Mouse (Mus musculus): ENCODE results near the gene Hist1h2bk.
"Not testable (repeated sequence)": the region's sequence is repeated elsewhere in the genome, so short reads cannot be mapped to it uniquely, and the experiment has no call there.

The Hist1h2bk gene

DNA sequence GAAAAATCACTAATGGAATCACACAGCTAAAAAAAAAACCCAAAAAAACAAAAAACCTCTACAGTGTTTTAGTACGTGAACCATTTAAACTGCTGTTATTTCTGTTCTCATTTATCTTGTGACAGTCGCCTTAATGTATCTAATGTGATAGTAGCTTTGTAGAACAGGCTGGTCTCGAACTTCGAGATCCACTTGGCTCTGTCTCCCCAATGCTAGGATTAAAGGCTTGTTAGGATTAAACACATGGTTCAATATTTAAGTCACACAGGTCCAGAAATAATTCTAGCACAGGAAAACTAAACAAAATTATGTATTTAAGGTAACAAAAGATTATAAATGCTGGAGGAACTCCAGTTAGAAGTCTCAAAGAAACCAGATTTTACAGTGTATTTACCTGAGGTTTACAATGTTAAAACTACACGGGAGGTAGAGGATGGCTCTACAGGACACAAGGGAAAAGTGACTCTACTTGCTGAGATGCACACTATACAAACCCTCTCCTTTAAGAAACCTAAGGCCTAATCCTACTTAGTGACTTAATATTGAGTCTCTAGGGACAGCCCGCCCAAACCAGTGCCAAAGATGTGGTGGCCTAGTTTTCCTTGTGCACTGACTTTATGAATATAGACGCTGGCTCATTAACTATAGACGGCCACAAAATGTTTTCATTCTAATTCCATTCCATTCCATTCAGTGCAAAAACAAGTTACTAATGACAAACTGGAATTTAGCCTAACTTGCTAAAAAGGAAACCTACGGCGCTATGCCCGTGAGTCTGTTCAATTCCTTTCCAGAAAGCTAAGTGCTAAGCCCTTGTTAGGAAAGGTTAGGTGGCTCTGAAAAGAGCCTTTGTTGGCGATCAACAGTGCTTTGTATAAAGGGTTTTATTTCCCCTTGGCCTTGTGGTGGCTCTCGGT is 6.2 kb downstream of the Hist1h2bk start:
- DNase-seq = no peak

DNA sequence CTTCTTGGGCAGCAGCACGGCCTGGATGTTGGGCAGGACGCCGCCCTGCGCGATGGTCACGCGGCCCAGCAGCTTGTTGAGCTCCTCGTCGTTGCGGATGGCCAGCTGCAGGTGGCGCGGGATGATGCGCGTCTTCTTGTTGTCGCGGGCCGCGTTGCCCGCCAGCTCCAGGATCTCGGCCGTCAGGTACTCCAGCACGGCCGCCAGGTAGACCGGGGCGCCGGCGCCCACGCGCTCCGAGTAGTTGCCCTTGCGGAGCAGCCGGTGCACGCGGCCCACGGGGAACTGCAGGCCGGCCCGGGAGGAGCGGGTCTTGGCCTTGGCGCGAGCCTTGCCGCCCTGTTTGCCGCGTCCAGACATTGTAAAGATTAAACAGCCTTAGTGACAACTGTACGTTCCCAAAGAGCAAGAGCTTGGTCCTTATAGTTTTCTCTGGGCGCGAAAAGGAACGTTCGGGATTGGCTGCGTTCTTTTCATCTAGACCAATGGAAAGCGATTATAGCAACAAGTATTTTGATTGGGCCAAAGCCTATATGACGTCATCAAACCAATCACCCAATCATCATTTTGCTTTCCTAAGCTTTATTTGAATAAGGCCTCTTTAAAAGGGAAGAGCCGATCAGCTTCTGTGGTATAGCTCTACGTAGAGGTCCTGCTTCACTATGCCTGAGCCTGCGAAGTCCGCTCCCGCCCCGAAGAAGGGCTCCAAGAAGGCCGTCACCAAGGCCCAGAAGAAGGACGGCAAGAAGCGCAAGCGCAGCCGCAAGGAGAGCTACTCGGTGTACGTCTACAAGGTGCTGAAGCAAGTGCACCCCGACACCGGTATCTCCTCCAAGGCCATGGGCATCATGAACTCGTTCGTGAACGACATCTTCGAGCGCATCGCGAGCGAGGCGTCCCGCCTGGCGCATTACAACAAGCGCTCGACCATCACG is 7.2 kb downstream of the Hist1h2bk start, which contains the start of the genes Hist1h2ag and Hist1h2bj:
TSS of gene Hist1h2ag (minus strand) at position 377 of the 935 bp plus-strand sequence.
TSS of gene Hist1h2bj (plus strand) at position 647 of the 935 bp plus-strand sequence.
- peak; percentile 100 for DNase-seq

DNA sequence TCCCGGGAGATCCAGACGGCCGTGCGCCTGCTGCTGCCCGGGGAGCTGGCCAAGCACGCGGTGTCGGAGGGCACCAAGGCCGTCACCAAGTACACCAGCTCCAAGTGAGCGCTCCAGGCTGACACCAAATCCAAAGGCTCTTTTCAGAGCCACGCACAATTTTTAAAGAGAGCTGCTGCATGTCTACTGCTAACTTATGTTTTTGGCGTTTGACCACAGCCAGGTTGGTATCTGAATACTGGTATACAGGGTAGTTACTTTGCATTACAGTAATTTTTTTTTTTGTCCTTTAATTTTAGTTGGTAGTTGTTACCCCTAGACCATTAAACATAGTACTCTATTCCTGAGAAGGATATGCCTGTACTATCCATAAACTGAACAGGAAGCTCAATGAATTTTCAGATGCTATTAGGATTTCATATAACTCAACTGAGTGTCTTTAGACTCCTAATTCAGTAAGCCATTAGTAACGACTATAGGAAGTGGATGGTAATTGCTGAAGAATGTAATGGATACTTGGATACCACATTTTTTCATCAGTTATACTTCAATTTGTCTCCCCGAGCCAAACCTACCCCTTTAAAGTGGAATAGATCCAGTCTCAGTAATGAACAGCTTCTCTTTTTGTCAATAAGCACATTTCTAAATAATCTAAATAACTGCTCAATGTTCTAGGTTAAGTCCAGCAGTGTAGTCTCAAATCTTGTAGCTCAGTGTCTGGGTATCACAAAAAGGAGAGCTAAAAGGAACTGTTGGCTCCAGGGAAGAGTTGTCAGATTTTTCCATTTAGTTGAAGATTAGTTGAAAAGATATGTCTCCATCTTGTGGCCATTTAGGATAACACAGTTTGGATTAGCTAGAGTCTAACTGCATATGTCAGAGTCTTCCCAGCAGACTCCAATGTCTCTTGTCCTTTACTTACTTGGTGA is 8.1 kb downstream of the Hist1h2bk start:
- no peak for DNase-seq

DNA sequence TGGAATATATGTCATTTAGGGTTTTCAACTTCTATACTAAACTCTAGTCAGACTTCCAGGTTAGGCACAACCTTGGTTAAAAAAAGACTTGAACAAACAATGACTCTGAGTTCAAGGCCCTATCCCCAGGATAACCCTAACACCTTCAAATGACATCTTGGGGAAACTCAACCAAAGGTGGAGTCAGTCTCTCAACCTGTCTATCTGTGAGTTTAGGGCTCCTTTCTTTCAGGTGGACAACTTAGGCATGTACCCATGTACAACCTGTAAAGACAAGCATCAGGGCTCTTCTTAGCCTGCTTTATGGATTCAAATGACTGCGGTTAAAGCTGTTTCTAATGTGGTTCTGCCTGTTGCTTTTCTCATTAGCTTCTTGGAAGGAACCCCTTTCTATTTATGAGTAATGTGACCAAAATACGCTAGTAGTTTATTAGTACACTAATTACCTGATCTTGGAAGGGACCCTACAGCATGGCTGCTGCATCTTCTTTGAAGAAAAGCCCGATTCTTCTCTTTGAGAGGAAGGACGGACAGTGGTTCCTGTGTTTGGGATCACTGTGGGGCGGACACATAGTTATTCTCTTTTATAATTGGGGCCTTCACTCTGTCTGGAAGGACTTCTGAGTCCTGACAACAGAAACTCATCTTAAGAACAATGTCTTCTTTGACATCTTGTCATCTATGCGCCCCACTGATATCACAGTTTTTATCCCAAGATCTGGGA is 8.9 kb downstream of the Hist1h2bk start:
- DNase-seq = no peak

DNA sequence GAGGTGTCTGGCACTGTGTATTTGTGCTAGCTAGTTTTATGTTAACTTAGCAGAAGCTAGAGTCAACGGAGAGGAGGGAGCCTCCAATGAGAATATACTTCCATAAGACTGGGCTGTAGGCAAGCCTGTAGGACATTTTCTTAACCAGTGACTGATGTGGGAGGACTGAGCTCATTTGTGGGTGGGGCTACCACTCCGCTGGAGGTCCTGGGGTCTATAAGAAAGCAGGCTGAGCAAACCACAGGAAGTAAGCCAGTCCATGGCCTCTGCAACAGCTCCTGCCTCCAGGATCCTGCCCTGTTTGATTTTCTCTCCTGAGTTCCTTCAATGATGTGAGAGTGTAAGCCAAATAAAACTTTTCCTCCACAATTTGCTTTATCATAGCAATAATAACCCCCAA is 9.6 kb downstream of the Hist1h2bk start:
- no peak for DNase-seq

DNA sequence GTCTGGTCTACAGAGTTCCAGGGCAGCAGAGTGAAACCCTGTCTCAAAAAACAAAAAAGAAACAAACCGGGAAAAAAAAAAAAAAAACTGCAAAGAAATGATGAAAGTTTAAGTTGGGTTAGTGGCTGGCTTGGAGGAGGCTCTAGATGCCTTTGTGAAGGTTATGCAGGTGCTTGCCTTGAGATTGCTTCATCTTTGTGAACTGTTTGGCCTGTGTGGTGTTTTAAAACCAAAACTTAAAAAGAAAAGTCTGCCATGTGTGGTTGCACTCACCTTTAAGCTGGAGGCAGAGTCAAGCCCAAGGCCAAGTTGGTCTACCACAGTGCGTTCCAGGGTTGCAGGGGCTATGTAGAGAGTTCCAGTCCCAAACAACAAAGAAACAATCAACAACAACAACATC is 13.4 kb downstream of the Hist1h2bk start:
- DNase-seq = no peak

DNA sequence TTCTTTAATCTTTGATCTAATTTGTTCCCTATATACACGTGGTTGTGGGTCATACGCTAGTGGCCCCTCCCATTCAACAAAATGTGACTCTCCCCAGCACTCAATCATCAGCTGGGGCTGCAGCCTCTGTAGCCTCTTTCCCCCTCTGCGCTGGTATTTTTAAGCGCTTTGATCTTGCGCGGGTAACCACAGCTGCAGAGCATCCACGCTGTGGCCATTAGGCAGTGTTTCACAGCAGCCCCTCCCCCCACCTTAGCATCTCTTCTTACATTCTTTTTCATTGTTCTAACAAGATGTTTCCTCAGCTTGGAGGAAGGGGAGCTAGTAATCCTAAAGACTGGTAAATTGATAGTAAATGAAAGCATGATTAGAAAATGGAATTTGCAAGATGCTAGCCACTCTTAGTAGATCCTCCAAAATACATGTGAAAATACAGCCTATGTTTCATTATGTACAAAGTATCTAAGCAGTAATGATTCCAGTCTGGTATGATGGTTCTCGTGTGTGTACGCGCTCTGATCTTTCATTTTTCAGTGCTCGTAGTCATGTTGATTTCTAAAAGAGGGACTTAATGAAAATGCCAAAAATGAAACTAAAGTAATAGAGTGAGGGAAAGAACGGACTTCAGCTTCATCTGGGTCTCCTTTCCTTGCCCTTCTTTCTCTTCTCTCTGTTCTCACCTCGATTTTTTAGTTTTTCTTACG is 14.2 kb downstream of the Hist1h2bk start:
- peak; percentile 88 for DNase-seq

DNA sequence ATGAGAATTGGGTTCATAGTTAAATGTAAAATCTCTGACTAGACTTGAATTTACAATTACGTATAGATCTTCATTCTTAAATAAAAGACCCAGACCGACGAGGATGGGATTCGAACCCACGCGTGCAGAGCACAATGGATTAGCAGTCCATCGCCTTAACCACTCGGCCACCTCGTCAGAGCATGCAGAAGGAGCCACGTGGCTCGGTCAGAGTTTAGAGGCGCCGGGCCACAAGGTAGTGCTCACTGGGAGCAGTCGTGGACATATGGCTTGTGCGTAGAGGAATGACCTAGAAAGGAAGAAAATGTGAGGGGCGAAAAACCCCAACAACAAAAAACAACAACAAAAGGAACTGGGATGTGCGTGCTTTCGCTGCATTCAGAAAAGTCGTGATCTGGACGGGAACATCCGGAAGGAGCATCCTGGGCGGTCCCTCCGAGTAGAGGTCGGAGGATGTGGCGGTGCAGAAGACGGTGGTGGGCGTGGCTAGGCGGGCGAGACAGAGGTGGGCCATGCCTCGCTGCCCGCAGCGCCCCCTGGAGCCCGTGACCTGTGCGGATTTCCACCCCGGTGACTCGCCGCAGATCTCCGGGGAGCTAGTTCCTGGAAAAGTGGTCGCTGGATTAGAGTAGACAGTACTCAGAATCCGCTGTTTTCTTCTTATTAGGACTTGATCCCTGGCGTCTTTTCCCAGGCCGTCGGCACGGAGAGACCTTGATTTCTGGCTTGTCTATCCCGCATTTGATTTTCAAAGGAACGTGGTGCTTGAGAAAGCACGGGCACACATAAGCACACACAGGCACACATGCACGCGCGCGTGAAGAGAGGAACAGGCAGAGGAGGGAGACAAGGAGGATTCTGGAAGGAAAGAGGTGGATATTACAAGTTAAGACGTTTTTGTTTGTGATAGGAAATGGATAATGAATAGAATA is 15.2 kb downstream of the Hist1h2bk start:
- DNase-seq = peak; percentile 99

DNA sequence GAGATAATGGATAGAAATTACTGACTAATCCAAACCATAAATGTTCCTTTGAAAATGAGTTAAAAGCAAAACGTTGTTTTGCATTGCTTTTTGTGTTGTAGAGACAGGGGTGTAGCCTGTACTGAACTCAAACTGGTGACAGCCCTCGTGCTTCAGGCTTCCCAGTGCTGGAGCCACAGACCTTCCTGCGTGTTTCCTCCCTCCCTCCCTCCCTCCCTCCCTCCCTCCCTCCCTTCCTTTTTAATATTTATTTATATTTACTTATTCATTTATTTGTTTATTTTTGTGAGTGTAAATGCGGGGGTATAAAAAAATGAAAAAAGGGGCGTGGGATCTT is 15.8 kb downstream of the Hist1h2bk start:
- DNase-seq = no peak

DNA sequence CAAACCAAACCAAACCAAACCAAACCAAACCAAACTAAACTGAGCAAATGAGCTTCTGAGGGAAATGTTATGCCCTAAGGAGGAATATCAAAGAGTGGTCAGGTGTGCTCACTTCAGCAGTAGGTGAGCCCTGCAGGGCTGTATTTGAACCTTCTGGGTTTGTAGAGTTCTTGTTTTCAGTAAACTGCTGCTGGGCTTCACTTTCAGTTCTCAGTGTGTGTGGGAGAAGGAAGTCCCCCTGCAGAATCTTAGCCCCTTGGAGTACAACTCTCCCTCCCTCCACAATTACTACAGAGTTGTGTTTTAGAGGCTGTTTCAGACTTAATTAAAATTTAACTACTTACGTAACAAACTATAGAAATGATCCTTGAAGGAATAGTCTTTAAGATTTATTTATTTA is 18.1 kb downstream of the Hist1h2bk start:
- no peak for DNase-seq

DNA sequence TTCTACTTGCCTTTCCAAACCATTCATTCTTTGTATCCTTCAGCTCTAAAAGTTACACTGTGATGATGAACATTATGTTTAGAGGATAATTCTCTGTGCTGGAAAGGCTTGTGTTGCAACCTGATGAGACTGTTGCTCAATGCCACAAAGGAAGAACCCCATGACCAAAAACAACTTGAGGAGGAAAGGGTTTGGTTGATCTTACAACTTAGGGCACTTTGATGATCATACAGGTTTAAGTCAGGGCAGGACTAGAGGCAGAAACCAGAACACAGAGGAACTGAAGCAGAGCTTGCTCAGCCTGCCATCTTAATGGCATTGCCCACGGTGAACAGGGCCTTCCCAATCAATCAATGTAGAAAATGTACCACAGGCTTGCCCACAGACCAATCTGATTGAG is 25.8 kb downstream of the Hist1h2bk start:
- DNase-seq = no peak

DNA sequence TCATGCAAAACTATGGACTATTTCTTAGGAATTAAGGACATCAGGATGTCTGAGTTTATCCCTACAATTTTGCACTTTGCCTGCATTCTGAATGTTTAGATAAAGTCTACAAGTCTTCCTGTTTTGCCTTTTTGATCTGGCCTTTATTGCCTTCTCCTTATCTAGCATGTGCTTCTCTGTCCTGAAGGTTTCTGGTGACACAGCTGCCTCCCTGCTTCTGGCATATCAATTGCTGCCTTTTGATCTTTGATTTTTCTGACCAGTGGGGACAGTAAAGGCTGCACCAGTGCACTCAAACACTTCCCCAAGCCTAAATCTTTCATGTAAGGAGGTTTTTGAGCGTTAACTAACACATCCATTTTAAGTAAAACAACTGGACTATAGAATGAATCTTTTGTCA is 27.8 kb downstream of the Hist1h2bk start:
- no peak for DNase-seq

DNA sequence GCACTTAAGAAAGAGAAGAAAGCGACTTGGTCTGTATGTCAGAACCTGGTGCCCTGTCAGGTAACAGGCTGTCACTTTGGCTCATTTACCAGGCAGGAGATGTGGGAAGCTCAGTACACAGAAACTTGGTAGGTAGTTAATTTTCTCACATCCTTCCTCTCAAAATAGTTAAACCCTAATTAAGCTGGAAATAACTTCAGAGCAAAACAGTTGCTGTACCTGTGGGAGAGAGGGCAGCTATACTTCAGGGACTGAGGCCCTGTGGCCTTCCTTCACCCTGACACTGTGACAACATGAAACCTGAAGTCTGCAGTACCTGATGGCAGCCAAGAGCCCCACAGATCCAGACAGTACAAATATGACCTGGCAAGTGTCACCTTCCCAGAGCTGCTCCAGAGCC is 48.5 kb downstream of the Hist1h2bk start, which contains the start of gene Vmn1r188:
TSS of gene Vmn1r188 (plus strand) at position 301 of the 400 bp plus-strand sequence.
- not testable (repeated sequence) for DNase-seq

All from heart, adult 11 months (tissue).